Mouse (Mus musculus) frontal cortex, postnatal 10 days (tissue): ENCODE measurements around the gene Gsg1l2.

Source experiments
- DNase-seq, 2 experiments: peaks; one replicate each; pipeline ENCODE4 v3.0.0; 2022; ENCODE audit warnings: low spot score in 2 of 2, mixed read lengths in 1 of 2

The Gsg1l2 gene

DNA sequence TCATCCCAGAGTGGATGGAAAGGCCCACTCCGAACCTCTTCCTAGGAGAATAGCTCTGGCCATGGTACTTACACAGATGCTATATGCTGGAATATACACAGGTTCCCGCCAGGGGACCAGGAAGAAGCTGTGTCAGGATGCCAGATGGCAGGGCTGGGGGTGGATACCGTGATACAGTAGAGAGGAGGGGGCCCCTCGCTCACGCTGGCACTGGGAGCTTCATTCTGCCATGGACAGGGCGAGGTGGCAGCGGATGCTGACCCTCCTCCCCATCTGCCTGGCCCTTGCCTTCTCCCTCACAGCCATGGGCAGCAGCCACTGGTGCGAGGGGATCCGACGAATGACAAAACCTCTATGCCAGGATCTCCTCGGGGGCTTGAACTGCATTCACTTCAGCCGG is at the start of gene Gsg1l2:
Gene Gsg1l2 (plus strand): TSS at position 230 of the 400 bp plus-strand sequence.
- DNase-seq = no peak

GRCm38 (mm10) chr11:67727095-67727494 is 47.3 kb upstream of the Gsg1l2 start:
- no peak for DNase-seq

DNA sequence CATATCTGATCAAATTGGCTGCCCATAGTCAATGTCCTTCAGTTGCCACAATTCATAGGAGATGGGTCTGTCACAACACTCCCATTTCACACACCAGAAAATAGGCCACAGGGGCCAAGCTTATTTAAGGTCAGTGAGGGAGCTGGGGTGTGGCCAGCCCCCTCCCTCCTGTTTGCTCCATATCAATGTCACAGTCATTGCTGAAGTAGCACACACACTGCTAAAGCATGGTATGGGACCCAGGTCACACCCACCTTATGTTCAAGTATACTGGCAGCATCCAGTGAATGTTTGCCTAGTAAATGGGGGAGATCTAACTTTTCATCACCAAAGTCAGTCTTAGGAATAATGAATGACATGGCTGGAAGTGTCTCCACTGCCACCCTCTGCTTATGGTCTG is 45.7 kb upstream of the Gsg1l2 start:
- no peak for DNase-seq

DNA sequence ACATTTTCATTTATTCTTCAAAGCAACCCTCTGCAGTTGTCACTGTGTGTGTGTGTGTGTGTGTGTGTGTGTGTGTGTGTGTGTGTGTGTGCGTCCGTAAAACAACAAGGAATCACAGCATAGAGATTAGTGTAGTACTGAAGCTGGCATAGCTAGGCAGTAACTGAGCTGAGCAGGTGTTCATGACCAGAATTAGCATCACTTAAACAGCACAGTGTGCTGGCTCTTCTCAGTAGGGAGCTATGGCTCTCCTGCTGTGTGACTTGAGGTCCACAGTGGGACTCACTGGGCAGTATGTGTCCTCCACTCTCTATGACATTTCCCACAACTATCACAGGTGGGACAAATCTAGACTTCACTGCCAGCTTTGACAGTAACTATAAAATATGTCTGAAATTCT is 43.4 kb upstream of the Gsg1l2 start:
- no peak for DNase-seq

DNA sequence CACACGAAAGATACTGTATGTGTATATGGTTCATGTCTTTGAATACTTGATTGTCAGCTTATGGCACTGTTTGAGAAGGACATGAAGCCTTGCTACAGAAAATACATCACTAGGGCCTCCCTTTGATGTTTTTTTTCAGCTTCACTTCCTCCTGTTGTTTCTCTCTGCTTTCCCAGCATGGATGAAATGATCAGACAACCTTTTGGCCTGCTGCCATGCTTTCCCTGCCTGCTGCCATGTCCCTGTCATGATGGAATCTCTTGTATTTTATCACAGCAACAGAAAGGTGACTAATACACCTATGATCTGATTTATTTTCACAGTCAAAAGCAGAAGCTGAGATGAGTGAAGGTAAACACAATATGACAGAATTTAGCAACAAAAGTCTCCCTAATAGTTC is 40.7 kb upstream of the Gsg1l2 start:
- no peak for DNase-seq

- DNase-seq = no peak
Observed at GRCm38 (mm10) chr11:67734597-67734996, 39.8 kb upstream of the Gsg1l2 start.

DNA sequence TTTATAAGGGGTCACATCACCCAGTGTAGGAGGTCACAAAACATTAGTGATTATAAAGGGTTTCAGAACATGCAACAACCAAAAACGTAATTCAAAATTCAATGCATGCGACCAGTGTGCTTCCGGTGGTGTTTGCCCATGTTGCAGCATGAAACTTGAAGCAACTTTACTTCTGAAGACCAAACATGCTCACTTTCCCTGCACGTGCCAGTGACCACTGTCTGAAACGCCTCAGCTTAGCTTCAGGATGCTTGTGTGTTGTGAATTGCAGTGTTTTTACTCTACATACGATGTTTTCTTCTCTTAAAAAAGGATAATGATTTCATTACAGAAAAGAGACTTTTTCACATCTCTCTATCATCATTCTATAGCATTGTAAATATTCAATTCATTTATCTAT is 36.1 kb upstream of the Gsg1l2 start:
- no peak for DNase-seq

GRCm38 (mm10) chr11:67738846-67739490 is 35.4 kb upstream of the Gsg1l2 start:
- DNase-seq = no peak

DNA sequence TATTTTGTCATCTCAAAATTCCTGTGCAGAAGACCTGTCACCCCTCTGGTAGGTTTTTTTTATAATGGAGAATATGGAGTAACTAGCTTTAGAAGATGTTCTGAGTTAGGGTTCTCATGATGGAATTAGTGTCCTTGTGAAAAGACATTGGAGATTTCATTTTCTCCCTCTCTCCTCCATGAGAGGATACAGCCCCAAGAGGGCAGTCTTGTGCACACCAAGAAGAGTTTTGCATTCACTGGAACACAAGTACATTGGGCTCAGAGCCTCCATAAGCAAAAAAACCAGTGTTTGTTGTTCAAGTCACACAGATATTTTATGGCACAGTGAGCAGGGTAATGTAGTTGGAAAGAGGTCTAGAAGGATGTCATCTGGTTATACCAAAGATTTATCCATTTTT is 32.8 kb upstream of the Gsg1l2 start:
- DNase-seq = no peak

DNA sequence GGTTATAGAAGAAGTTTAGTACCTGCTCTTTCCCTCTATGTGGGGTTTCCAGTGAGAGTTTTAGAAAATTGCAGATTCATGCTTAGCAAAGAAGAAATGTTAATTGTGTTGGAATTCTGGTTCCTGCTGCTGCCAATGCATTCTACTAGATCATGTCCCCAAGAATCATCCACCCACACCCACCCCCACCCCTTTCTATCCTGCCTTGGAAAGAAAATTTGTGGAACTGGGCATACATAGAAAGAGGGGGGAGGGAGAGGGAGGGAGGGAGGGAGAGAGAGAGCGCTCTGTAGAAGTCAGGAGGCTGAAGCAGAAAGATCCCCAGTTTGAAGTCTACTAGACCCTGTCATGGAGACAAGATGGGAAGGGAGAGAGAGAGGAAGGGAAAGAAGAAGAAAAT is 18.1 kb upstream of the Gsg1l2 start:
- no peak for DNase-seq

DNA sequence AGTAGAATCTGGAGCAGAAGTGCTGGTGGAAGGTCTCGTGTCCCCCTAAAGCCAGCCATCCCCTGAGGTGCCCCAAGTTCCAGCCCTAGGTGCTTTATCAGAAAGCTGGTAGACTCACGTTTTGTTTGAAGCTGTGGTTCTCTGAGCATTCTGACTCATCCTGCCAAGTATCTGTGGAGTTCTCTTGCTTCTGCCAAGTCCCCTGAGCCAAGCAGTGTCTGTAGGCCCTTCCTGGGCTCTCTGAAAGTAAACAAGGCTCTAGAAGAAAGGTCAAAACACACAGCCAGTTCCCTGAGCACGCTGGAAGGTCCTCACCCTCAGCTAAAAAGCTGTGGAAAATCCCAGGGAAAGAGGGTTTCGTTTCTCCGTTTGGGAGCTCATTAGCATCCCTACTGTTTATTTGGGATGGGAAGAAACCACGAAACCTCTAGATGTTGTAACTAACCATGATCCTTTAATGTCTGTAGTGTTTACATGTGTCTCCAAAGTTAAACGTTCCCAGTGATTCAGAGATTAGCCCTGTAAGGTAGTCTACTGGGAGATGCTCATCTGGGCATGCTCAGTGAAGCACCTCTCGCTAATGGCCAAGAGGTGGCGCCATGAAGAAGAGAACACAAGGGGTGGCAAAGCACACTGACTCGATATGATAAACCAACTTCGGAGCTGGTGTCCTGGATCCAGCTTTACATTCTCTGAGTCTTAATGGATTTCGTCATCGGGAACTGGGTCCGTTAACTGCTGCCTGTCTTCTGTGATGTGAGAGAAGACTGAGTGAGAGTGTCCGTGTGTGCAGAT is 16.8 kb upstream of the Gsg1l2 start:
- DNase-seq = no peak

DNA sequence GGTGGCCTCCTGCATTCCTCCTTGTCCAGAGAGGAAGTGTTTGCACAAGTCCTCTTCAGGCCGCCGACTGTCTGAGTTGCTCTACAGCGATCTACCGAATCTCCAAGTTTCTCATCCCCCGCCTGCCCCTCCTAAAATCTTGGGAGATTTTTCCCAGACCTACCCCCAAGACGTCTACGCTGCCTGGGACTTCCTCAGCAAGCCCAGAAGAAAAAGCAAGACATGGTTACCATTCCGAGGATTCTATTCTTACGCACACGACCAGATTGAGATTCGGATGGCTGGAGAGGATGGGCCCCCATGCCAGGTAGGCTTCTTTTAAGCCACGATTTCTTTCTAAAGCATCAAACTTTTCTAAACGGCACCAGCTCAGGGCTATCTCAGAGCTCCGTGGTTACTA is 3.4 kb upstream of the Gsg1l2 start, which contains the start of gene Glp2r:
Gene Glp2r (minus strand): TSS at position 101 of the 400 bp plus-strand sequence.
- DNase-seq = no peak

DNA sequence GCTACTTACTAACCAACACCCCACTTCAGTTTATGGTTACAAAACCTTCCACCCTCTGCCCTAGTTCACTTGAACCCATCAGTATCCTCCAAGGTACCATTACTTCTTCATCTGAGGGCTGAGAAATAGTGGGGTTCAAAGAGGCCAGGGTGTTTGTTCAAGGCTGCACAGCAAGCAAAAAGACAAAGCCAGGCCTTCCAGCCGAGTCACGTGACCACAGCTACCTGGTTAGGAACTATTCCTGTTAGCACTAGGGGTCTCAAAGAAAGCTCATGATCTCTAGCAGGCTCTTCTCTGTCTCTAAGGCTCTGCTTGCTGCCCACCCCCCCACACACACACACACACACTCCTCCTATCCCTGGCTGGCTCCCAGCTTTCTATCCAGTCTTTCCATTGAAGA is 2.7 kb upstream of the Gsg1l2 start:
- DNase-seq = no peak

DNA sequence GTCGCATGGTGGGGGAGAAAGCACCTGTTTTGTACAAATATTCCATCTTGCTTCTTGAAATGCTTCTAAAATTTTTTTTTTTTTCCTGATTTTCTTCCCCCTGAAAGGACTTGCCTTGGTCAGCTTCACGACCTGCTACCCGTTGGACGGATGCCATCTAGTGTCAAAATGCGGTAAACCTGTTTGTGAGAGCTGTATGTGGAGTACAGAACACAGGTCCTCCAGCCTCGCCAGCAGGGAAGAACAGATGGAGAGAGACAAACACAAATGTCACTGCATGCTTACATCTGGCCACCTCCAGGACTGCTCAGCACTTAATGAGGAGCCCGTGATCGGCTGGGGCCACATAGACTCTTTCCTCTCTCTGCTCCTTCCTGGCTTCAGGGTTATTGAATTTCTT is 1.8 kb upstream of the Gsg1l2 start:
- peak; percentile 52 to 56 for DNase-seq

DNA sequence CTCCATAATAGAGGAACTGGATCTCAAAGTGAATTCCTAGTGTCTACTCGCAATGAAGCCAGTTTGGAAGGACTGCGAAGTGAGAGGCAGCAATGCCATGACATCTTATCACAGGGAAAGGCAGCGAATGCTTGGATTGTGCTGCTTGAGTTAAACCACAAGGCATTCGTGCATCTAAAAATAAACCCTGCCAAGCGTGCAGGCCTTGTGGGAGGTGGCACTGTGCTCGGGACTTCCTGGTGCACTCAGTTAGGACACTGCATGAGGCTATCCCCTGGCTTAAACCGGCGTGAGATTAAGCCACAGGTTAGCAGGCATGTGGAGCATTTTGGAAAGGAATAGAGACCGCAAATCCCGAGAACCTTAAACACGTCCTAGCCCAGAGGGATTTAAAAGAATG is 15.8 kb downstream of the Gsg1l2 start:
- DNase-seq = no peak

- no peak for DNase-seq
Observed at GRCm38 (mm10) chr11:67797931-67798330, 23.5 kb downstream of the Gsg1l2 start, which contains the start of gene Dhrs7c. TSS of gene Dhrs7c (plus strand) at chr11:67798187.

DNA sequence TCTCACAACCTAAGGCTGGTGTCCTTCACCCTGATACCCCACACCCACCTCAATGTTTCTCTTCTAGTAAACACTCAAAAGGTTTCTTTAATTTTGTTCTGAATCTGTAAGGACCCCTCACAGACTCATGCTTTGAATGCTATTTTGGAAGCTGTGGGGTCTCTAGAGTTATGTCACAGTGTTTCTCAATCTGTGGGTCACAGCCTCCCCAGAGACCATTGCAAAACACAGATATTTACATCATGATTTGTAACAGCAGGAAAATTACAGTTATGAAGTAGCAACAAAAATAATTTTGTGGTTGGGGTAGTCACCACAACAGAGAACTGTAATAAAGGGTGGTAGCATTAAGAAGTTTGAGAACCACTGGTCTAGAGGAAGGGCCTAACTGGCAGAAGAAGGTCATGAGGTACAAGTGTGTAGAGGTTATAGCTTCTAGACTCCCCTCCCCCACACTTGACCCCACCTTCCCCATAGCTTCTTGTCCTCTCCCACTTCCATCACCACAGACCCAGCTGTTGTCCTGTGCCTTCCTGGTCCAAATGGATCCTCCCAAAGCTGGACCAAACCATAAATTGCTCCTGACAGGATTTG is 25.8 kb downstream of the Gsg1l2 start:
- DNase-seq = no peak

DNA sequence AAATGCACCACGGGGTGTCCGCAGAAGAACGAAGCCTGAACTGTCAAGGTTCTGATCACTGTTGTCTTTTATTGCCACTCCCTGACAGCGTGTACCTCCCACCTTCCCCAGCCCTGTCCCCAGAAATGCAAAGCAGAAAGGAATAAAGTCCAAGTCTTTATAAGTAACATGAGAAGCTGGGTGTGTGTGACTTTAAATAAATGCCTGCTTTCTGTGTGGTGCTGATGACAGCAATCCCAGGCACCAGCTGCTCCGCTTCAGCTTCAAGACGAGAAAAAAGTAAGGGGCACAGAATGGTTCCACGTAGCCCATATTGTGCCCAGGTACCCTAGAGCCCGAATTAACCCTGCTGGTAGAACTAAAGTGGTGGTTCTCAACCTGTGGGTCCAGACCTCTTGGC is 26.8 kb downstream of the Gsg1l2 start:
- no peak for DNase-seq

DNA sequence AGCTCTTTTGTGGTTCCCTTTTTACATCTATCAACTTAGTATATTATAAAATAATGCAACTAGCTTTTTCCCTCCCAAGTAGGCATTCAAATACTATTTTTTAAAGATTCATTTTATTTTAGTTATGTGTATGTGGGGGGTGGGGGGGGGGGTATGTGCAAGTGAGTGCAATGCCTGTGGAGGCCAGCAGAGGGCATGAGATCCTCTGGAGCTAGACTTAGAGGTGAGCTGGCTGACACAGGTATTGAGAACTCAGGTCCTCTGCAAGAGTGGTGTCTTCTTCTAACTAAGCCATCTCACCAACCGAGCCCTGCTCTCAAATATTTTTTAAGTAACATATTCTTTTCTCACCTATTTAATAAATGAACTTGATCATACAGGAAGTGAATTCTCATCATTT is 31.1 kb downstream of the Gsg1l2 start:
- no peak for DNase-seq

DNA sequence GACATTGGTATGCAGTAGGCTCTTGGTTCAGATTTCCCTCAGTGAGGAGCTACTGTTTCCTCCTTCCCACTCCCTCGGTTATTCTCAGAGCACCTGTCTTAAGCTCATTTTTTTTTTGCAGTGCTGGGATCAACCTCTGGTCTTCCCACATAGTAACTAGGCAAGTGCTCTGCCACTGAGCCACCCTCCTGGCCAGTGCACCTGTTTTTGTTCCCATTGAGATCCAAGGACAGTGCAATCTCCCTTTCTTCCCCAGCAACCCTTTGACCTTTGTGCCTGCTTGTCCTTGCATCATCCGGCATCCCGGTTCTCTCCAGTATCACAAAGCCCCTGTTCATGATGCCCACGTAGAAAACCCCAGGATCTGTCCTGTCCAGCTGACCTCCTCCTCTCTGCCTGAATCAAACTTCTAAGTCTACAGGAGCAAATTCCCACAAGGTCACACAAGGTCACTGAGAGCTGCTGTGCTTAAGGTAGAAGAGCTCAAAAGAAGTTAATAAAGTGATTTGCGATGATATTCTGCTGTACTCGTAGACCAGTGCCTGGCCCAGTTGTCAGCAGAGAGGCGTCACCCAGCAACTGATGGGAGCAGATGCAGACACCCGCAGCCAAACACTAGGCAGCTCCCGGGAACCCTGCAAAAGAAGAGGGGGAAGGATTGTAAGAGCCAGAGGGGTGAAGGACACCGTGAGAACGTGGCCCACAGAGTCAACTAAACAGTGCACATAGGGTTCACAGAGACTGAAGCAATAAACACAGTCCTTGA is 32.6 kb downstream of the Gsg1l2 start:
- no peak for DNase-seq

DNA sequence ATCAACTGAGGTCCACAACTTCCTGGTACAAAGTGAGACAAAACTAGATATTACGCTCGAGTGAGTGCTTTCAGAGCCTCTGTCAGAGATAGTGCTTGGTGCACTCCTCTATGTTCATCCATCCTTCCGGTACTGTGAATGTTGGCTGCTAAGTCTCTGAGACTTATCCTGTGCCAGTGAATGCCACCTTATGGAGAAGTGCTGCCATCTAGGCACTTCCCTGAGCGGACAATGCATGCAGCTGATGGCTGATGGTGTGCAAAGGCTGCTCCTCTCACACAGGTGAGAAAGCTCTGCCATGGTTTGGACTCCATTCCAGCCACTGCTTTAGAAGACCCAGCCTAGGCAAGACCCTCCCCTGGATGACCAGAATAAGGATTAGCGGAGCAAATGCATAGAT is 33.6 kb downstream of the Gsg1l2 start:
- DNase-seq = no peak

GRCm38 (mm10) chr11:67811535-67811934 is 37.1 kb downstream of the Gsg1l2 start:
- no peak for DNase-seq
